Mouse (Mus musculus): Measurements from ENCODE around the gene Hist1h2bj.

GRCm38 (mm10) chr13:22043503-22044431 lies 753 bp downstream of the Hist1h2bj start:
- no peak for TF ChIP-seq GATA1 (IDR thresholded peaks at IDR 0.05; ENCODE audit: low read length)
- TF ChIP-seq TAL1 (IDR thresholded peaks at IDR 0.05; ENCODE audit: low read length), result no peak

Data from erythroblast, embryonic 14.5 days (primary cell).